Mouse (Mus musculus) hindbrain, embryonic 15.5 days (tissue): Measurements from ENCODE around the gene Scpep1. TPM values are rescaled to one million over a fixed set of nuclear protein-coding genes. Genes with fewer than 3 reads are reported as not detected.
"Not testable (repeated sequence)": the region's sequence is repeated elsewhere in the genome, so short reads cannot be mapped to it uniquely, and the experiment has no call there.

Experiments used
- ATAC-seq: fragments of 200-750 bp; cut with Nextera tagmentation; 2 replicates; pipeline ENCODE4 v1.8.0; 2017; ENCODE audit warnings: low read depth, moderate number of reproducible peaks, moderate TSS enrichment; ENCODE audit not compliant: low FRiP score
- H3K27ac ChIP-seq: fragments of 300-500 bp; sonication (generic); replicated peaks from 2 replicates; pipeline ENCODE4 v1.5.1; 2015; ENCODE audit warnings: mild to moderate bottlenecking, inconsistent platforms
- H3K27me3 ChIP-seq: fragments of 300-500 bp; sonication (generic); 2 replicates; pipeline ENCODE4 v1.6.1; 2015; ENCODE audit warnings: control low read depth, inconsistent platforms
- H3K36me3 ChIP-seq: fragments of 300-500 bp; sonication (generic); 2 replicates; pipeline ENCODE4 v1.6.1; 2015; ENCODE audit warnings: control low read depth, inconsistent platforms
- H3K4me1 ChIP-seq: fragments of 300-500 bp; sonication (generic); replicated peaks from 2 replicates; pipeline ENCODE4 v1.6.1; 2015; ENCODE audit warnings: control low read depth, inconsistent platforms
- H3K4me2 ChIP-seq: fragments of 300-500 bp; sonication (generic); 2 replicates; pipeline ENCODE4 v1.6.1; 2015; ENCODE audit warnings: moderate library complexity, mild to moderate bottlenecking, inconsistent platforms
- H3K4me3 ChIP-seq: fragments of 300-500 bp; sonication (generic); 2 replicates; pipeline ENCODE4 v1.5.1; 2015; ENCODE audit warnings: mild to moderate bottlenecking, inconsistent platforms
- H3K9ac ChIP-seq: fragments of 300-500 bp; sonication (generic); 2 replicates; pipeline ENCODE4 v1.6.1; 2015; ENCODE audit warnings: inconsistent platforms
- H3K9me3 ChIP-seq: fragments of 300-500 bp; sonication (generic); 2 replicates; pipeline ENCODE4 v1.6.1; 2016; ENCODE audit warnings: control low read depth, inconsistent platforms
- WGBS: fragments of 180-500 bp; shearing (Covaris S2); methylation state at CpG from one replicate; pipeline ENCODE4 v1.1.7; 2015; 5-methylcytosine and 5-hydroxymethylcytosine counted together
- polyA plus RNA-seq: library from polyadenylated mRNA; unstranded; fragments of >200 nt; fragmentation: Nextera tagmentation; extraction: Ambion mirVana; gene quantifications from 2 replicates; pipeline ENCODE4 v1.2.1, GENCODE M21; 2015

Gene Scpep1
- polyA plus RNA-seq: 33.6 and 33.8 TPM in 2 replicates

DNA sequence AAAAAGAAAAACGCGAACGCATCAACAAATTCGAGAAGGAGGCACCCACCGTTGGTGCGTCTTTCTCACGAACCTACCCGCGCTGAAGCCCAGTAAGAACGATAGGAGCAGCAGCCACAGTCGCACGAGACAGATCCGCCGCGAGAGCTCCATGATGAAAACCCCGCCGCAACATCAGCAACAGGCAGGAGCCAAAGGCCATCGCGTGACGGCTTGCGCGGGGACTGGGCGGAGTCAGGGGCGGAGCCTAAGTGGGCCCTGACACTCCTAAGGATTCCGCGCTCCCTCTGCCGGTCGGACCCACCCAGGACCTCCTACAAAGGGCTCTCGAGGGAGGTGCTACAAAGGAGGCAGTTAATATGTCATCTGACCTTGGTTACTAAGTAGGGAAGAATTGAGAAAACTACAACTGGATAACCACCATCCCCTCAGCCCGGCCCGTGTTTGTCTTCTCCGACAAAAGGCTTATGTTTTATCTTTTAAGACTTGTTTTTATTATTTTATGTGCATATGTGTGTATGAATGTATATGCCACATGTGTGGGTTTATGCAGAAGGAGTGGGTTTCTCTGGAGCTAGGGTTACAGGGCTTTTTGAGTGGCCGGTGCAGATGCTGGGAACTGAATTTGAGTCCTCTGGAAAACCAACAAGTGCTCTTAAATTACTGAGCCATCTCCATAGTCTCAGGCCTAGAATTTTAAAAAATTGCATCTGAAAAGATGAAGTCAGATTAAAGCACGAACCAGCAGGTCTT lies at the start of gene Scpep1:
Gene Scpep1, minus strand, starts transcription at position 249 of the 753 bp plus-strand sequence.
- peak within 1 kb of the TSS; percentile 53 for H3K9ac ChIP-seq
- ATAC-seq: peak; percentile 98
- H3K27ac ChIP-seq: peak within 1 kb of the TSS; percentile 67
- peak within 1 kb of the TSS; percentile 61 for H3K4me2 ChIP-seq
- no peaks in the 10 kb centered on the region for H3K36me3 ChIP-seq
- no peaks in the 10 kb centered on the region for H3K9me3 ChIP-seq
- no peaks in the 10 kb centered on the region for H3K27me3 ChIP-seq
- peaks cover 13% of the 10 kb centered on the region for H3K4me1 ChIP-seq
- peak within 1 kb of the TSS; percentile 57 for H3K4me3 ChIP-seq
- WGBS: 5% methylated on average over 34 of the region's 34 CpGs

DNA sequence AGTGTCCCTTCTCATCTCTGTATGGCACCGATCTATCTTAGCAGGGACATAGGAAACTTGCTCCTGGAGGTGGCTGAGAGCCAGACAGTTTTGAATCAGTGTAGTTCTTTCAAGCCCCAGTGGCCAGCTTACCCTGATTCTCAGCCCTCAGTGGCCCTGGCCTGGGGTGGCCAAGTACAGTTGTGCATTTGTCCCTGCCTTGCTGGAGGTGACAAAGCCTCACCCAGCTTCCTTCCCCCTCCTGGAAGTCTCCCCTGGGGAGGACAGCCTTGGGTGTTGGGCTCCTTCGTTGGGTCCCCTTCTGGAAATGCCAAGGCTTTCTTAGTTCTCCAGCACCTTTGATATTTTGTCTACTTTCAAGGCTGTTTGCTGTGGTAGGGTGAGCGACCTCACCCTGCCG lies 48.5 kb upstream of the Scpep1 start:
- Histone ChIP-seq H3K27ac (no peak overlapping the region), H3K9ac (no peak overlapping the region), H3K36me3 (no peaks in the 10 kb centered on the region), H3K4me3 (no peak overlapping the region), H3K27me3 (peaks cover 14% of the 10 kb centered on the region), H3K4me2 (no peak overlapping the region), H3K4me1 (peaks cover 3% of the 10 kb centered on the region; the same call in 1 of the 2 replicates), H3K9me3 (no peaks in the 10 kb centered on the region)
- WGBS: 83% methylated on average over 4 of the region's 4 CpGs
- no peak for ATAC-seq

DNA sequence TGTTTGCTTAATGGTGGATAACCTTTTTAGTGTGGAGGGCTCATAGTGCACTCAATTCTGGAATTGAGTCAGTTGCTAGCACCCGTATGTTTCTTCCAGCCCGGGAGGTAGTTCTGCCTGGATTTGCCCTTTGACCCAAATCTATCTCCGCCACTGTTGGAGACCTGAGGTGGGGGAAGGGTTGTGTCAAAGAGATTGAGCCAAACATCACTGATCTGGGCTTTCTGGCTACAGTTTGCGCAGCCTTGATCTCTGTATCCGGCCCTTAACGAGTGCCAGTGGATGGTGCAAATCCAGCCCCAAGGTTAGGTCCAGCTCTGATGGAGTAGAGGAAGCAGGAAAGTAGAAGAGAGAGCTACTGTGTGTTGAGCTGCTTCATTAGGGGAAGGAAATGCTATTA lies 47.8 kb upstream of the Scpep1 start:
- Histone ChIP-seq H3K9me3 (no peaks in the 10 kb centered on the region), H3K4me2 (peak overlapping the region; percentile 10; the same call in 1 of the 2 replicates), H3K9ac (no peak overlapping the region), H3K27me3 (peaks cover 15% of the 10 kb centered on the region), H3K36me3 (no peaks in the 10 kb centered on the region), H3K27ac (no peak overlapping the region), H3K4me3 (no peak overlapping the region), H3K4me1 (peaks cover 3% of the 10 kb centered on the region; the same call in 1 of the 2 replicates)
- 67% methylated on average over 6 of the region's 6 CpGs for WGBS
- ATAC-seq: no peak

DNA sequence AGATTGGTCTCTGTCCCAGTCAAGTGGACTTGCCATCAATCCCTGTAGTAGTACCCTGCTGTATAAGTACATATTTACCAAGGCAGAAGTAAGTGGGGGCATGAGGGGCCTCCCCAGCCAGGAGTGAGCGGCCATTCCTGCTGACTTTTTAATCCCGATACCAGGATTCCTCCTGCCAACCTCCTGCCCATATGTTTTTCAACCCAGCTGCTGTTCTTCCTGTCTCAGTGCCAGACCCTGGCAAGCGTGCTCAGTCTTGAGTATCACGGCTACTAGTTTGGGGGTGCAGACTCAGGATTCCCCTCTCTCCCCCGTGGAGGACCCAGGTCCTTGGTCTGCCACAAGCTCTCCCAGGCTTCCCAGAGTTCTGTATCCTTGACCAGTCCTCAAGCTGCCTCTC lies 47.4 kb upstream of the Scpep1 start:
- Histone ChIP-seq H3K27me3 (peaks cover 15% of the 10 kb centered on the region), H3K4me3 (no peak overlapping the region), H3K9me3 (no peaks in the 10 kb centered on the region), H3K27ac (no peak overlapping the region), H3K4me2 (peak overlapping the region; percentile 10; the same call in 1 of the 2 replicates), H3K4me1 (peaks cover 3% of the 10 kb centered on the region; the same call in 1 of the 2 replicates), H3K36me3 (no peaks in the 10 kb centered on the region), H3K9ac (no peak overlapping the region)
- WGBS: 77% methylated on average over 5 of the region's 5 CpGs
- ATAC-seq: no peak

DNA sequence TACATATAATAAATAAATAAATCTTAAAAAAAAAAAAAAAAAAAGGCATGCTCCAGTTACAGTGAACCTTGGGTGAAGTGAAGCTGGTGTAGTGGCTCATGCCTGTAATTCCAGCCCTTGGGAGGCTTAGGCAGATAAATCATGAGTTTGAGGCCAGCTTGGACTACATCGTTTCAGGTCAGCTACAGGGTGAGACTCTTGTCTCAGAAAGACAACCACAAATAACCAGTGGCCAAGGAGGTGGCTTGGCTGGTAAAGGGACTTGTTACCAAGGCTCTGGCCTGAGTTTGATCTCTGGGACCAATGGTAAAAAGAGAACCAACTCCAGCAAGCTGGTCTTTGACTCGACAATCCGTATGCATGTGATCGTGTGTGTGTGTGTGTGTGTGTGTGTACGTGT lies 46.8 kb upstream of the Scpep1 start:
- Histone ChIP-seq H3K9ac (no peak overlapping the region), H3K4me2 (no peak overlapping the region), H3K4me1 (peaks cover 3% of the 10 kb centered on the region; the same call in 1 of the 2 replicates), H3K27ac (no peak overlapping the region), H3K4me3 (no peak overlapping the region), H3K27me3 (peaks cover 15% of the 10 kb centered on the region), H3K9me3 (no peaks in the 10 kb centered on the region), H3K36me3 (no peaks in the 10 kb centered on the region)
- 90% methylated on average over 5 of the region's 5 CpGs for WGBS
- no peak for ATAC-seq

DNA sequence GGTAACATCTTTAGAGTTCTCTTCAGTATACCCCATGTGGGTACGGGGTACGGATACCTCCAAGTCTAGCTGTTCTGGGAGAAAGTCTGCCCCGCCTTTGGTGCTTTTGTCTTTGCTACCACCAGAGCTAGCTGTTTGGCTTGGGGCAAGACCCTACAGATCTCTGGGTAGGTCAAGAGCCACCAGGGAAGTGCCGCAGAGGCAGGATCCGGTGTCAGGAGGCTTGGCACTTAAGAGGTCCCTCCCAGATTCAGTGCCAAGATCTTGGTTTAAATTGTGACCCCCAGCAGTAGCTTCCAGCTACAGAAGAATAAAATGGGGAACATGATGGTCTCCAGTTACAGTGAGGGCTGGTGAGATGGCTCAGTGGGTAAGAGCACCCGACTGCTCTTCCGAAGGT lies 46.3 kb upstream of the Scpep1 start:
- no peak overlapping the region for H3K4me3 ChIP-seq
- peaks cover 3% of the 10 kb centered on the region; the same call in 1 of the 2 replicates for H3K4me1 ChIP-seq
- 93% methylated on average over 7 of the region's 7 CpGs for WGBS
- H3K27me3 ChIP-seq: peaks cover 15% of the 10 kb centered on the region
- H3K4me2 ChIP-seq: peak overlapping the region; percentile 14; the same call in 1 of the 2 replicates
- H3K9ac ChIP-seq: no peak overlapping the region
- no peak for ATAC-seq
- H3K9me3 ChIP-seq: no peaks in the 10 kb centered on the region
- no peaks in the 10 kb centered on the region for H3K36me3 ChIP-seq
- H3K27ac ChIP-seq: no peak overlapping the region

DNA sequence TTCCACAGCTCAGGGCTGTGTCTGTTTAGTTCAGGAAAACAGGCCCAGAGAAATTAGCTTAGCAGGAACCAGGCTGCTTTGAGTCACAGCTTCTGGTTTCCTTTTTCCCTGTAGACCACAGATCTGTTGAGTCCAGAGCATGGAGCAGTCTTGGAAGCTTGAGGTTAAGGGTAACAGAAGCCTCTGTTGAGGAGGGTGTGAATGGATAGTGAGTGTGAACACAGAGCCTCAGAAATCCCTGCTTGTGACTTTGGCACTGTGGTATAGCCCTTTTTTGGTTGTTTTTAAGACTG lies 45.2 kb upstream of the Scpep1 start:
- no peak overlapping the region for H3K4me2 ChIP-seq

DNA sequence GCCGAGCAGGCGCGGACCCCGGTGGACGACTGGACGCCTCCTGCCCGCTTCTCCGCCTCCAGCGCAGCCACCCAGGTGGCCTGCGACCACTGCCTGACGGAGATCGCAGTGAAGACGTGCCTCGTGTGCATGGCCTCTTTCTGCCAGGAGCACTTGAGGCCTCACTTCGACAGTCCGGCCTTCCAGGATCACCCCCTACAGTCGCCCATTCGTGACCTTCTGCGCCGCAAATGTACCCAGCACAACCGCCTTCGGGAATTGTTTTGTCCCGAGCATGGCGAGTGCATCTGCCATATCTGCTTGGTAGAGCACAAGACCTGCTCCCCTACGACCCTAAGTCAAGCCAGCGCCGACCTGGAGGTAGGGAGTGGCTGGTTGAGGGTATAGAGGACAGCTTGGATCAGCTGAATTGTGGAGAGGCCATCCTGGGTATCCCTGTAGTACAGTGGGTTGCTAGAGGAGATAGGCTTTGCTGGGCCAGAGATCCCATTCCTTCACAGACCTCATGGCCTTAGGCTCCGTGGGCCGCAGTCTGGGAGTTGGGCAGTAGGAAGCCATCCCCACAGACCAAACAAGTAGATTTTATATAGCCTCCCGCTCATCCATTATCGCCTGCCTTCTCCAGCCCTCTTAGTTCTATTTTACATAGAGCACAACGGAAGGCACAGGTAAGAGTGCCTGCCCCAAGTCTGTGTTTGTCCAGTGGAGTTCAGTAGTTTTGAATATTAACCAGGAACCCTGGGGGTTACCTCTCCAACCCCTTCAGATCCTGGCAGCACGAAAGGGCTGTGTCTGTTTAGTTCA lies 44.7 kb upstream of the Scpep1 start:
- Histone ChIP-seq H3K4me1 (peaks cover 3% of the 10 kb centered on the region; the same call in 1 of the 2 replicates), H3K9ac (peak overlapping the region; percentile 19; the same call in 1 of the 2 replicates)
- no peak for ATAC-seq

More for the DNA sequence above, 45.2 kb upstream of the Scpep1 start:
- H3K27ac ChIP-seq: no peak overlapping the region
- no peak for ATAC-seq
- no peaks in the 10 kb centered on the region for H3K36me3 ChIP-seq
- peaks cover 3% of the 10 kb centered on the region; the same call in 1 of the 2 replicates for H3K4me1 ChIP-seq
- H3K9me3 ChIP-seq: no peaks in the 10 kb centered on the region
- no peak overlapping the region for H3K9ac ChIP-seq
- no peak overlapping the region; the same call in 1 of the 2 replicates for H3K4me3 ChIP-seq
- peaks cover 15% of the 10 kb centered on the region for H3K27me3 ChIP-seq

DNA sequence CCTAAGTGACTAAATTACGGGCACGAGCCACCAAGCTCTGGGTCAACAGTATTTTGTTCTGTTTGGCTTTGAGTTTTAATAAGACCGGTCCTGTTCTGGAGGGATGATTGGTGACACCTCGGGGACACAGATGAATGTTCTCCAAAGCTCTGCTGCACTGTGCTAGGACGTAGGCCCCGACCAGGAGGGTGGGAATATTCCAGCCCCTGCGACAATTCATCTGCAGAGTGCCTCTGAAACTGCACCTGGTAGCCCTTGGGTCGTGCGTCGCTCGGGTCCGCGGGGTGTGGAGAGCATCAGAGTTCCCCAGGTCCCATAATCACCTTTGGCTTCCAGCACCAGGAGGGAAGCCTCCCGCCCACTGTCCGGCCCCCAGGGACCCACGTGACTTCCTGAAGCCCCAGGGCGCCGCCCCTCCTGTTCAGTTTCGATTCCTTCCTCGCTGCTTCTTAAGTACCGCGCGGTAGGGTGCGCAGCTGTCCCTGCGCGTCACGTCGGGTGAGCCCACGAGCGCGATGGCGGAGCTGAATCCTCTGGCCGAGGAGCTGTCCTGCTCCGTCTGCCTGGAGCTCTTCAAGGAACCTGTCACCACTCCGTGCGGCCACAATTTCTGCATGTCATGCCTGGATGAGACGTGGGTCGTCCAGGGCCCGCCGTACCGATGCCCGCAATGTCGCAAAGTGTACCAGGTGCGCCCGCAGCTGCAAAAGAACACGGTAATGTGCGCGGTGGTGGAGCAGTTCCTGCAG lies 43.9 kb upstream of the Scpep1 start, which contains the start of gene Trim25:
Gene Trim25, plus strand, starts transcription at position 403 of the 749 bp plus-strand sequence.
- no peaks in the 10 kb centered on the region for H3K9me3 ChIP-seq
- no peak within 1 kb of the TSS; the same call in 1 of the 2 replicates for H3K27ac ChIP-seq
- H3K36me3 ChIP-seq: no peaks in the 10 kb centered on the region
- ATAC-seq: no peak
- WGBS: 3% methylated on average over 48 of the region's 48 CpGs
- H3K27me3 ChIP-seq: peaks cover 15% of the 10 kb centered on the region
- peaks cover 3% of the 10 kb centered on the region; the same call in 1 of the 2 replicates for H3K4me1 ChIP-seq
- peak within 1 kb of the TSS; percentile 37 for H3K4me3 ChIP-seq
- H3K4me2 ChIP-seq: peak within 1 kb of the TSS; percentile 50
- H3K9ac ChIP-seq: peak within 1 kb of the TSS; percentile 19; the same call in 1 of the 2 replicates

More for the DNA sequence above, 44.7 kb upstream of the Scpep1 start:
- Histone ChIP-seq H3K36me3 (no peaks in the 10 kb centered on the region), H3K27ac (no peak overlapping the region; the same call in 1 of the 2 replicates), H3K27me3 (peaks cover 15% of the 10 kb centered on the region), H3K9me3 (no peaks in the 10 kb centered on the region), H3K4me3 (peak overlapping the region; percentile 37), H3K4me2 (peak overlapping the region; percentile 50)
- WGBS: 30% methylated on average over 33 of the region's 33 CpGs

DNA sequence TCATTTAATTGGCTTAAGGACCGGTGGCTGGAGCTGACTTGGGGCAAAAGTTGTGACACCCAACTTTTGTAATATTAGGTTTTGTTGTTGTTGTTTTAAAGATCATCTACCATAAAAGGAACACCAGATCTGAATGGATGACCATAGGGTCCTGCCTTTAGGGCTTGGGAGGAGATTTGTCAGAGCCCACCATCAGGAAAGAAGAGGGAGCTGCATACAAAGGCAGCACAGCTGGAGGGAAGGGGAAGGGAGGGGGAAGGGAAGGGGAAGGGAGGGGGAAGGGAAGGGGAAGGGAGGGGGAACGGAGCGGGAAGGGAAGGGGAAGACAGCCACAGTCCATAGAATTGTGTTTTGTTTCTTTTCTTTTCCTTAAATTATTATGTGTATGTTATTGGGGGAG lies 43.1 kb upstream of the Scpep1 start:
- ATAC-seq: no peak
- 21% methylated on average over 3 of the region's 3 CpGs for WGBS
- Histone ChIP-seq H3K27ac (no peak overlapping the region; the same call in 1 of the 2 replicates), H3K36me3 (no peaks in the 10 kb centered on the region), H3K4me2 (no peak overlapping the region), H3K9ac (no peak overlapping the region), H3K4me1 (peaks cover 3% of the 10 kb centered on the region; the same call in 1 of the 2 replicates), H3K4me3 (no peak overlapping the region), H3K27me3 (peaks cover 15% of the 10 kb centered on the region), H3K9me3 (no peaks in the 10 kb centered on the region)

DNA sequence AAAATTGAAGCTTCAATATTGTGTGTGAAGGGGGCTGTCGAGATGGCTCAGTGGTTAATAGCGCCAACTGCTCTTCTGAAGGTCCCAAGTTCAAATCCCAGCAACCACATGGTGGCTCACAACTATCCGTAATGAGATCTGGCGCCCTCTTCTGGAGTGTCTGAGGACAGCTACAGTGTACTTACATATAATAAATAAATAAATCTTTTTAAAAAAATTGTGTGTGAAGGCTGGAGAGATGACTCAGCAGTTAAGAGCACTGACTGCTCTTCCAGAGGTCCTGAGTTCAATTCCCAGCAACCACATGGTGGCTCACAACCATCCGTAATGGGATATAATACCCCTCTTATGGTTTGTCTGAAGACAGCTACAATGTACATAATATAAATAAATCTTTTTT lies 42.1 kb upstream of the Scpep1 start:
- not testable (repeated sequence) for H3K9me3 ChIP-seq, H3K4me2 ChIP-seq, ATAC-seq, H3K4me3 ChIP-seq, H3K9ac ChIP-seq, H3K4me1 ChIP-seq, H3K27ac ChIP-seq, H3K36me3 ChIP-seq
- peaks cover 15% of the 10 kb centered on the region for H3K27me3 ChIP-seq
- 86% methylated on average over 5 of the region's 5 CpGs for WGBS
